Mouse (Mus musculus) embryonic fibroblast, embryonic 13.5 days (primary cell): ENCODE results near the gene Cxcr4.

ENCODE experiments used
- CTCF ChIP-seq: IDR thresholded peaks from 2 replicates; pipeline ENCODE4 v1.5.1; 2011; ENCODE audit warnings: mild to moderate bottlenecking, control low read depth, low read length, moderate library complexity, borderline replicate concordance; ENCODE audit not compliant: insufficient read depth
- POLR2A ChIP-seq: IDR thresholded peaks from 2 replicates; pipeline ENCODE4 v1.6.1; 2011; ENCODE audit warnings: low read depth, mild to moderate bottlenecking, control low read depth, low read length, moderate library complexity

DNA sequence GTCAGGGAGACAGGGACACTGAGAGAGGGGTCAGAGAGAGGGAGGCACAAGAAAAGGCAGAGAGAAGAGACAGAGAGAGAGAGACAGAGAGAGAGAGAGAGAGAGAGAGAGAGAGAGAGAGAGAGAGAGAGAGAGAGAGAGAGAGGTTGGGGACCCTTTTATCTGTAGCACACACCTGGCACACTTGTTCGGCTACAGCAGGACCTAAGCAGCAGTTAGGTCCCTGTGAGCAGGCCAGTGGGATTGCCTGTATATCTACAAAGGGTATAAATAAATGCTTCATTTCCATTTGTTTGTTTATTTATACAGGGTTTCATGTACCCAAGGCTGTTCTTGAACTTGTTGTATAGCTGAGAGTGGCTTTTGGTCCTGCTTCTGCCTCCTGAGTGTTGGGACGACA is 49.0 kb downstream of the Cxcr4 start:
- TF ChIP-seq CTCF (no peak), POLR2A (no peak)
